Mouse (Mus musculus) cerebellum, adult 2 months (tissue): ENCODE measurements around the gene Lcn11. TPM values are rescaled to one million over a fixed set of nuclear protein-coding genes. Genes with fewer than 3 reads are reported as not detected.
"Not testable (repeated sequence)": the region's sequence is repeated elsewhere in the genome, so short reads cannot be mapped to it uniquely, and the experiment has no call there.

Experiments used
- DNase-seq, 2 experiments: peaks; one replicate each; pipeline ENCODE4 v3.0.0; 2021
- H3K27ac ChIP-seq: fragments of 200-500 bp; 2 replicates; pipeline ENCODE4 v1.5.1; 2012; ENCODE audit warnings: low read length, control low read depth, inconsistent platforms; ENCODE audit not compliant: insufficient read depth
- H3K27me3 ChIP-seq: fragments of 200-500 bp; 2 replicates; pipeline ENCODE4 v1.6.1; 2012; ENCODE audit warnings: inconsistent platforms, mild to moderate bottlenecking, low read length, moderate library complexity; ENCODE audit not compliant: control insufficient read depth, insufficient read depth
- H3K4me1 ChIP-seq: fragments of 200-500 bp; 2 replicates; pipeline ENCODE4 v1.6.1; 2011; ENCODE audit warnings: low read length; ENCODE audit not compliant: control insufficient read depth, insufficient read depth
- H3K4me3 ChIP-seq: fragments of 200-500 bp; replicated peaks from 2 replicates; pipeline ENCODE3; 2011; ENCODE audit warnings: mild to moderate bottlenecking, low read depth, low read length, control low read depth; ENCODE audit not compliant: insufficient read depth
- CTCF ChIP-seq: fragments of 200-500 bp; IDR thresholded peaks from 2 replicates; pipeline ENCODE4 v1.5.1; 2011; ENCODE audit warnings: low read depth, mild to moderate bottlenecking, control low read depth, low read length, moderate library complexity, borderline replicate concordance; ENCODE audit not compliant: insufficient read depth
- POLR2A ChIP-seq: fragments of 200-500 bp; IDR thresholded peaks from 2 replicates; pipeline ENCODE4 v1.6.1; 2011; ENCODE audit warnings: low read length, control low read depth, borderline replicate concordance; ENCODE audit not compliant: insufficient read depth
- WGBS: fragments of 180-500 bp; shearing (Covaris S2); methylation state at CpG from one replicate; pipeline ENCODE4 v1.1.7; 2018; 5-methylcytosine and 5-hydroxymethylcytosine counted together
- polyA plus RNA-seq: library from polyadenylated mRNA; depleted of rRNA; stranded (reverse); fragments of >200 nt; gene quantifications from 2 replicates; pipeline ENCODE4 v1.2.3, GENCODE M21; 2012; rRNA removed

Lcn11 gene
- polyA plus RNA-seq, result not detected in 2 replicates

- WGBS, result 88% methylated on average over 1 of the region's 1 CpGs
- TF ChIP-seq POLR2A, result no peak
- TF ChIP-seq CTCF, result no peak
- no peak for DNase-seq
- Histone ChIP-seq H3K4me3 (no peak within 1 kb of the TSS), H3K4me1 (peaks cover 4% of the 10 kb centered on the region; the same call in 1 of the 2 replicates), H3K27ac (no peak within 1 kb of the TSS), H3K27me3 (no peaks in the 10 kb centered on the region)
These were observed at the start of gene Lcn11 for GRCm38 (mm10) chr2:25776717-25777116. Lcn11 (plus strand) TSS chr2:25777017.

GRCm38 (mm10) chr2:25733199-25733930 is 43.5 kb upstream of the Lcn11 start:
- Histone ChIP-seq H3K4me3 (no peak overlapping the region), H3K27me3 (no peaks in the 10 kb centered on the region), H3K4me1 (no peaks in the 10 kb centered on the region), H3K27ac (no peak overlapping the region)
- DNase-seq, result no peak
- no peak for TF ChIP-seq POLR2A
- TF ChIP-seq CTCF, result no peak
- WGBS, result 31% methylated on average over 2 of the region's 2 CpGs

- not testable (repeated sequence) for H3K4me1 ChIP-seq, H3K4me3 ChIP-seq, DNase-seq, H3K27me3 ChIP-seq, H3K27ac ChIP-seq
- 66% methylated on average over 3 of the region's 3 CpGs for WGBS
These were observed 40.1 kb upstream of the Lcn11 start, which contains the start of gene Obp2b for GRCm38 (mm10) chr2:25736709-25737108. Obp2b (plus strand) TSS chr2:25737009.

- WGBS, result 46% methylated on average over 1 of the region's 1 CpGs
- Histone ChIP-seq H3K4me1 (no peaks in the 10 kb centered on the region), H3K4me3 (no peak overlapping the region), H3K27ac (no peak overlapping the region), H3K27me3 (no peaks in the 10 kb centered on the region)
- TF ChIP-seq POLR2A (no peak), CTCF (no peak)
- DNase-seq, result no peak
These were observed 35.1 kb upstream of the Lcn11 start for GRCm38 (mm10) chr2:25741671-25742070.

GRCm38 (mm10) chr2:25754201-25754600 is 22.6 kb upstream of the Lcn11 start:
- 95% methylated on average over 1 of the region's 1 CpGs for WGBS
- Histone ChIP-seq H3K27ac (no peak overlapping the region), H3K4me3 (no peak overlapping the region), H3K27me3 (no peaks in the 10 kb centered on the region), H3K4me1 (no peaks in the 10 kb centered on the region)
- TF ChIP-seq CTCF, result no peak
- no peak for TF ChIP-seq POLR2A
- no peak for DNase-seq

GRCm38 (mm10) chr2:25758064-25758625 is 18.7 kb upstream of the Lcn11 start:
- Histone ChIP-seq H3K4me1 (no peaks in the 10 kb centered on the region), H3K27ac (no peak overlapping the region), H3K27me3 (no peaks in the 10 kb centered on the region), H3K4me3 (no peak overlapping the region)
- no peak for TF ChIP-seq POLR2A
- TF ChIP-seq CTCF, result no peak
- no peak for DNase-seq
- WGBS, result 23% methylated on average over 4 of the region's 4 CpGs

GRCm38 (mm10) chr2:25765269-25765668 is 11.5 kb upstream of the Lcn11 start, which contains the start of gene Lcn3:
Lcn3 (plus strand) TSS chr2:25765569.
- Histone ChIP-seq H3K27ac (no peak within 1 kb of the TSS), H3K27me3 (no peaks in the 10 kb centered on the region), H3K4me1 (no peaks in the 10 kb centered on the region), H3K4me3 (no peak within 1 kb of the TSS)
- whole genome bisulfite sequencing, result 14% methylated on average over 2 of the region's 2 CpGs
- TF ChIP-seq CTCF (no peak), POLR2A (no peak)
- no peak for DNase-seq

- TF ChIP-seq CTCF, result no peak
- TF ChIP-seq POLR2A, result no peak
- 73% methylated on average over 4 of the region's 4 CpGs for WGBS
- DNase-seq, result no peak
- H3K27me3 ChIP-seq, result no peaks in the 10 kb centered on the region
- no peak overlapping the region for H3K4me3 ChIP-seq
- no peaks in the 10 kb centered on the region for H3K4me1 ChIP-seq
- H3K27ac ChIP-seq, result no peak overlapping the region
These were observed 9.1 kb upstream of the Lcn11 start for GRCm38 (mm10) chr2:25767764-25768163.
